Mouse (Mus musculus): ENCODE data around the gene Neurl1a. TPM values are rescaled to one million over a fixed set of nuclear protein-coding genes. Genes with fewer than 3 reads are reported as not detected.
A peak's percentile ranks its signal among the peaks of the same experiment; 100 is the strongest.

Gene Neurl1a
- polyA plus RNA-seq, 1 experiment from 2014 or later: 6.1 TPM

DNA sequence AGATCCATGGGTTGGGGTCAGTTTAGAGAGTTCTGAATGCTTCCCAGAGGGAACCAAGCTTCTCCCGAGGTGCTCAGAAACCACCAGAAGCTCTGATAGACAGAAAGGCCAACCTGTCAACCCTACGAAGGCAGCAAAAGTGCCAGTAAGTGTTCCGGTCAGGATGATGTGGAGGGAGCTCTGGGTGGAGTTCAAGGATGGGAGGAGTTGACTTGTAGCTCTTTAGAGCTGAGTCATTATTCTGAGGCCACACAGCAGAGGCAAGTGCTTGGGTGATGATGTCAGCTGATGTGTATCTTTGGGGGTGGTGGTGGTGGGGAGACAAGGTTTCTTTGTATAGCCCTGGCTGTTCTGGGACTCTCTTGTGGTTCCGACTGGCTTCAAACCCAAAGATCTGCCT, 41.0 kb downstream of the Neurl1a start:
- Histone ChIP-seq H3K4me1 (peaks cover 5% of the 10 kb centered on the region; the same call in 1 of the 2 replicates), H3K27ac (no peak overlapping the region), H3K36me3 (no peaks in the 10 kb centered on the region), H3K4me2 (no peak overlapping the region), H3K27me3 (no peaks in the 10 kb centered on the region), H3K9me3 (no peaks in the 10 kb centered on the region), H3K9ac (no peak overlapping the region), H3K4me3 (no peak overlapping the region)
- ATAC-seq (ENCODE audit: borderline replicate concordance, extremely low read depth, low FRiP score, low TSS enrichment): no peak
- 54% methylated on average over 4 of the region's 4 CpGs for WGBS

DNA sequence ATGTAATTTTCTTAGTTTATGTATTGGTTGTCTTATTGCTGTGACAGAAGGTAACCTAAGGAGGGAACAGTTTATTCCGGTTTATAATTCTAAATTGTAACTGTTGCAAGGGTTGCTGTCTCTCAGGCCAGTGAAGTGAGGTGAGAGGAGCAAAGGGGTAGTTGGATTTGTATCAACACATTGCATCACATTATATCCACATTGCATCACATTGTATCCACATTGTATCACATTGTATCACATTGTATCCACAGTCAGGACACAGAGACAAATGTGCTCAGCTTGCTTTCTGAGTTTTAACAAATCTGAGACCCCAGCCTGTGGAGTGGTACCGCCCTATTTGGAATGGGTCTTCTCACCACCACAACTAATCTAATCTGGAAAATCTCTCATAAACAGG, 41.6 kb downstream of the Neurl1a start:
- H3K36me3 ChIP-seq: no peaks in the 10 kb centered on the region
- H3K27me3 ChIP-seq: no peaks in the 10 kb centered on the region
- no peak overlapping the region for H3K4me2 ChIP-seq
- H3K9me3 ChIP-seq: no peaks in the 10 kb centered on the region
- no peak overlapping the region for H3K9ac ChIP-seq
- no peak overlapping the region for H3K4me3 ChIP-seq
- WGBS: 88% methylated on average over 2 of the region's 2 CpGs
- peaks cover 5% of the 10 kb centered on the region; the same call in 1 of the 2 replicates for H3K4me1 ChIP-seq
- ATAC-seq (ENCODE audit: borderline replicate concordance, extremely low read depth, low FRiP score, low TSS enrichment): no peak
- H3K27ac ChIP-seq: no peak overlapping the region

DNA sequence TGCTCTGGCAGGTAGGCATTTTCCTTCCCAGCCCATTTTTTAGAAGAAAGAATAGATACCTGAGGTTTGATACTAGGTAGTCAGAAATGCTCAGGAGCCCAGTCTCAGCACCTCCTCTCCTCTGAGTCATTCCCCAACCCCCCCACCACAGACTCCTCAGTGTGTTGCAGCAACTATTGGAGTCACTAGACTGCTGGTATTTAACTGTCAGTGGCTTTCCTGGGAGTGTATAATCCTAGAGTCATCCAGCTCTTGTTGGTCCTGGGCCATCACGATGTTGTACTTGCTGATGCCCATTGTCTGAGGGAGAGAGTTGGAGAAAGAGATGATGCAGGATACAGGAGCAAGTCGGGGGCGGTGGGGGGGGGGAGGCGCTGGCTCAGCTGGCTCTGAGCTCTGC, 42.4 kb downstream of the Neurl1a start:
- Histone ChIP-seq H3K9ac (no peak overlapping the region), H3K27me3 (no peaks in the 10 kb centered on the region), H3K36me3 (no peaks in the 10 kb centered on the region), H3K9me3 (no peaks in the 10 kb centered on the region), H3K27ac (no peak overlapping the region), H3K4me2 (no peak overlapping the region), H3K4me1 (peaks cover 5% of the 10 kb centered on the region; the same call in 1 of the 2 replicates), H3K4me3 (no peak overlapping the region)
- ATAC-seq (ENCODE audit: borderline replicate concordance, extremely low read depth, low FRiP score, low TSS enrichment): no peak
- WGBS: 71% methylated on average over 4 of the region's 4 CpGs

DNA sequence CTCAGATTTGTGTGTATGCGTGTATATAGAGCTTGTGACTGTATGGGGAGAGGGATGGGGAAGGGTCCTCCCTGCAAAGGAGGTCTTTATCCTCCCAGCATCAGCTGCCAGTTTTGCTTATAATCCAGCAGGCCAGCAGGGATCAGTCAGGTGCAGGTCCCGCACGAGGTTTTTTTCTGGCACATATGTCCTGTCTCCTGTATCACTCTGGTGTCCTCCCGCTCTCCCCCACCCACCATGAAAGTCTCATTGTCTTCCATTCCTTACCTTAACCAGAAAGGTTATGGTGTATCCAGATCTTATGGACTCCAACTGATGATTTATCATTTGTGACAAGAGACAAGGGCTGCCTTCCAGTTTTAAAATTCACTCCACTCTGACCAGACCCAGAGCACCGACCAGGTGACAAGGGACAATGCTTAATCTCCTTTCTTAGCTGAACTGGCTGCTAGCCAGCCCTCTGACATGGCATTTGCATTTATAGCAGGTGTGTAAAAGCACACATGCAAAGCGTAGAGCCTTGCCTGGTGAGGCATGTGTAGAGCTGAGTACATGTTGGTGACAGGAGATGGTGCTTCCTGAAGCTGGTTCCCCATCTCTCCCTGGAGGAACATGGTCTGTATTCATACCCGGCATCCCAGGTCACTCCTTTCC, 43.0 kb downstream of the Neurl1a start:
- Histone ChIP-seq H3K4me3 (no peak overlapping the region), H3K36me3 (no peaks in the 10 kb centered on the region), H3K9ac (no peak overlapping the region), H3K4me1 (peaks cover 5% of the 10 kb centered on the region; the same call in 1 of the 2 replicates), H3K27ac (no peak overlapping the region), H3K27me3 (no peaks in the 10 kb centered on the region), H3K4me2 (no peak overlapping the region), H3K9me3 (no peaks in the 10 kb centered on the region)
- 68% methylated on average over 7 of the region's 7 CpGs for WGBS
- ATAC-seq (ENCODE audit: borderline replicate concordance, extremely low read depth, low FRiP score, low TSS enrichment): no peak

DNA sequence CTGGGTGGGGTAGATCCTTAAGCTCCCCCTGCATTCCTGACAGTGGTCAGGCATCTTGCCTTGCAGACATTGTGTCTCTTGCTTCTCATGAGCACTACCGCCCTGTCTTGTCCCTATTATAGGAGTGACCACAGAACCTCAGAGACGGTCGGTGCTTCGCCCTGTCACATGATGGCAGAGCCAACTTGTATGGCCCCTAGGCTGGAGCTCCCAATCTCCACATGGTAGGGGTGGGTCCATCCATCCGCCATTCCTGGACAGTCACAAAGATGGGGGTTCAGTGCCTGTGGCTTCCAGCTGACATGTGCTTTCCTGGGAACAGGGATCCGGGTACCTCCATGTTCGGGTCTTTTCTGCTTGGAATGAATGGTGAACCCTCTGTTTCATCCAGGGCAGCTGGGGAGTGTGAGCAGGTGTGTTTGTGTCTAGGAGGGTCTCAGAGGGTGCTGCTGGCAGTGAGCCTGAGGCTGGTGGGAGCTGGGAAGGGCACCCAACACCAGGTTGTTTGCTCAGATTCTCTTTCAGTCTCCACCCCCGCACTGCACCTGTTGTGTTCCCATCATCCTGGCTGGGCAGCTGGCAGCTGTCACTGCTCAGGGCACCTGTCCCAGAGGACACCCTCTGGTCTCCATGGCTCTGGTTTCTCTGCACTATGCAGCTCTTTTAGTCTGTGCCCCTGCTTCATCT, 43.7 kb downstream of the Neurl1a start:
- 84% methylated on average over 8 of the region's 8 CpGs for WGBS

DNA sequence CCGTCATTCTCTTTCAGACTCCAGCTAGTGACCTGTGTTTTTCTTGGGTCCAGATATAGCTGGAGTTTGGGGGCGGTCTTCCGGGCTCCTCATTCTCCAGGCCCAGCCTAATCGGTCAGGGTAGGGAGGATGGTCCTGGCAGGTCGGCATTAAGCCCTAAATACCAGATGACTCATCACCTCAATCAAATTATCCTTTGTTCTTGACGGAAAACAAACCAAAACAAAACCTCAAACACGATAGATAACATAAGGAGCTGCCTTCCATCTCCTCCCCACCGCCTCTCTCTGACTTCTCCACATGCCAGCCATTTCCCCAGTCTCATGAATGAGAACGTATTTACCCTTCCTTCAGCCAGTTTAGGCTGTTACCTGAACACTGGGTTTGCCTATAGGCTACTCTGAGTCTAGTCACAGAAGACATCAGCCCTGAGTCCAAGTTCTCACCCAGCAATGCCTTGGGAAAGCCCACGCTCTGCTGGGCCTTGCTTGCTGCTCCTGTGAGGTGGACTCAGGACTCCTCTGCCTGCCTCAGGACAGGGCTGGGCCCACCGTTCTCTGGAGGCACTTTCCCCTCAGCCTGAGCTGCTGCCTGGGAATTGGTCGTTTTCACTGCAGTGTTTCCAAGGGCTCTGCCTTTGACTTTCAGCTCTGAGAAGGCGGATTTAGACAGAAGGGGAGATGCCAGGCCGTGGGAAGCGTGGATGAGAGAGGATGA, 44.4 kb downstream of the Neurl1a start:
- ATAC-seq (ENCODE audit: borderline replicate concordance, extremely low read depth, low FRiP score, low TSS enrichment): no peak
- Histone ChIP-seq H3K4me1 (peaks cover 5% of the 10 kb centered on the region; the same call in 1 of the 2 replicates), H3K27ac (no peak overlapping the region)

More for the DNA sequence above, 43.7 kb downstream of the Neurl1a start:
- Histone ChIP-seq H3K27ac (no peak overlapping the region), H3K9ac (no peak overlapping the region), H3K4me3 (no peak overlapping the region), H3K4me2 (no peak overlapping the region), H3K36me3 (no peaks in the 10 kb centered on the region), H3K4me1 (peaks cover 5% of the 10 kb centered on the region; the same call in 1 of the 2 replicates), H3K27me3 (no peaks in the 10 kb centered on the region), H3K9me3 (no peaks in the 10 kb centered on the region)
- no peak for ATAC-seq (ENCODE audit: borderline replicate concordance, extremely low read depth, low FRiP score, low TSS enrichment)

DNA sequence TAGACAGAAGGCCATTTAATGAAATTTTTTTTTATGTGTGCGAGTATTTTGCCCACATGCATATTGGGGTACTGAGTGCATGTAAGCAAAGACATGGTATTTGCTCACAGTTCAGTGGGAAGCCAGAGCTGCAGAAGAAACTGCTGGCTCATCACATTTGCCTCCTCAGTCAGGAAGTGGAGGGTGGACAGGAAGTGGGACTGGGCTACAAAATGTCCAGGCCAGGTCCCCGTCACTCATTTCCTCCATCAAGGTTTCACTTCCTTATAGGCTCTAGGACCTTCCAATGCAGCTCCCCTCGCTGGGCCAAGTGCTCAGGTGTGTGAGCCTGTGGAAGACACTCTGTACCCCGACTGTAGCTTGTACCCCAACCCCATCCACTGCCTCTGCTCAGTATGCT, 46.1 kb downstream of the Neurl1a start:
- 71% methylated on average over 4 of the region's 4 CpGs for WGBS
- peaks cover 16% of the 10 kb centered on the region for H3K4me1 ChIP-seq
- H3K36me3 ChIP-seq: no peaks in the 10 kb centered on the region
- H3K27ac ChIP-seq: no peak overlapping the region
- no peaks in the 10 kb centered on the region for H3K9me3 ChIP-seq
- H3K4me3 ChIP-seq: no peak overlapping the region
- no peaks in the 10 kb centered on the region for H3K27me3 ChIP-seq
- no peak overlapping the region for H3K4me2 ChIP-seq
- no peak overlapping the region for H3K9ac ChIP-seq
- ATAC-seq (ENCODE audit: borderline replicate concordance, extremely low read depth, low FRiP score, low TSS enrichment): no peak

More for the DNA sequence above, 44.4 kb downstream of the Neurl1a start:
- no peak overlapping the region for H3K4me3 ChIP-seq
- 47% methylated on average over 15 of the region's 15 CpGs for WGBS
- H3K4me2 ChIP-seq: no peak overlapping the region
- no peak overlapping the region for H3K9ac ChIP-seq
- H3K36me3 ChIP-seq: no peaks in the 10 kb centered on the region
- H3K27me3 ChIP-seq: no peaks in the 10 kb centered on the region
- H3K9me3 ChIP-seq: no peaks in the 10 kb centered on the region

DNA sequence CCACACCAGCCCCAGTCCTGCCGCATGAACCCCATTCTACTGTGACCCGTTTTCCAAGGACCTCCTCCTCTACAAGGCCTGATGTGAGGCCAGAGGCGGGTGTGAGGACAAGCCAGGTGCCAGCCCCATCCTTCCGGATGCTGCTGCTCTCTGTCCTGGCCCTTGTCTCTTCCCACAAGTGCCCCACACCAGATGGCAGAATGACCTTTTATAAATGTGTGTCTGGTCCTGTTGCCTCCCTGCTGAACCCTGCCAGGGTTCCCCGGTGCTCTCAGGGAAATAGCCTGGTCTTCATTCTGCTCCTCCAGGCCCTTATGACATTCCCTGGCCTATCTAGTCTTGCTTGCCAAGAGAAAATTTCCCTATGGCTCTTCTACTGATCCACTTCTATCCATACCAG, 47.2 kb downstream of the Neurl1a start:
- Histone ChIP-seq H3K36me3 (no peaks in the 10 kb centered on the region), H3K27ac (no peak overlapping the region), H3K9me3 (no peaks in the 10 kb centered on the region), H3K4me3 (no peak overlapping the region), H3K4me1 (peaks cover 16% of the 10 kb centered on the region), H3K27me3 (no peaks in the 10 kb centered on the region), H3K4me2 (no peak overlapping the region), H3K9ac (no peak overlapping the region)
- ATAC-seq (ENCODE audit: borderline replicate concordance, extremely low read depth, low FRiP score, low TSS enrichment): no peak
- WGBS: 76% methylated on average over 5 of the region's 5 CpGs

DNA sequence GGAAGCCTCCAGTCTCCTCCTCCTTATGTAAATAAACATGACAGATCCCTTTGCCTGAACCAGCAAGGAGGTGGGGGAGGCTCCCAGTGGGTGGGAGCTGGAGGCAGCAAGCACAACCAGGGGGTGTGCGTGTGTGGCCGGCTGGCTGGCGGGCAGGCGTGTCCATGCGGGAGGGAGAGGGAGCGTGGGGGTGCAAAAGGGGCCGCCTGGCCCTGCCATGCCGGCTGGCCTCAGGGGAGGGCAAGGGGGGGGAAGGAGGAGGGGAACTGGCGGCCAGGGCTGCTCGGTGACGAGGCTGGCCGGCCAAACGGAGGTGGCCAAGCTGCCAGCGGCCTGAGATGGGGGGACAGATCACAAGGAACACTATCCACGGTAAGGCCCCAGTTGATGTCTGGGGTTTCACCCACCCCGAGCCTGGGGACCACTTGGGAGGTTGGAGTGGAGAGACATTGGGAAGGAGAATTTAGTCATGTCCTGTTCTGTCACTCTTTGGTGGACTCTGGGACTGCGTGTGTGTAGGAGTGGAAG, 50.2 kb downstream of the Neurl1a start:
- H3K4me3 ChIP-seq: peak overlapping the region; percentile 34
- H3K9me3 ChIP-seq: no peaks in the 10 kb centered on the region
- H3K4me2 ChIP-seq: peak overlapping the region; percentile 71
- peak overlapping the region; percentile 34 for H3K9ac ChIP-seq
- peak overlapping the region; percentile 46 for H3K27ac ChIP-seq
- H3K27me3 ChIP-seq: no peaks in the 10 kb centered on the region
- H3K4me1 ChIP-seq: peaks cover 12% of the 10 kb centered on the region; the same call in 1 of the 2 replicates
- H3K36me3 ChIP-seq: no peaks in the 10 kb centered on the region
- peak; percentile 88 for ATAC-seq (ENCODE audit: borderline replicate concordance, extremely low read depth, low FRiP score, low TSS enrichment)
- WGBS: 2% methylated on average over 17 of the region's 17 CpGs

DNA sequence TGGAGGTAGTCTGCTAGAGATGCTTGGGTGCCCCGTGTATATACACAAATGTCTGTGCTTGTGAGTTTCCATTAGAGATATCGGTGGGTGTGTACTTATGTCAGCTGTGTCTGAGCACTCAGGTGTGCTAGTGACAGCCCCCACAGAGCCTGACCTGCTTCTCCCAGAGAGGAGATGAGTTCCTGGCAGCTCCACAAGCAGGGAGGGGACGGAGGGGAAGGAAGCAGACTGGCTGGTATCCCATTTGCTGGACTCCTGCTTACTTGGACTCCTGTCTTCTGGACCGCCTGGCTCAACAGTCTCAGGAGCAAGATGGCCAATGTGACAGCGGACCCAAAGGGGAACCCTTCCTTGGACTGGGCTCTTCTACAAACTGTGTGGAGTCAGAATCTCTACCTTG, 50.8 kb downstream of the Neurl1a start:
- Histone ChIP-seq H3K27me3 (no peaks in the 10 kb centered on the region), H3K9ac (no peak overlapping the region), H3K9me3 (no peaks in the 10 kb centered on the region), H3K36me3 (no peaks in the 10 kb centered on the region), H3K27ac (no peak overlapping the region), H3K4me1 (peaks cover 12% of the 10 kb centered on the region; the same call in 1 of the 2 replicates), H3K4me2 (peak overlapping the region; percentile 71), H3K4me3 (peak overlapping the region; percentile 34; the same call in 1 of the 2 replicates)
- 54% methylated on average over 5 of the region's 5 CpGs for WGBS
- ATAC-seq (ENCODE audit: borderline replicate concordance, extremely low read depth, low FRiP score, low TSS enrichment): no peak

DNA sequence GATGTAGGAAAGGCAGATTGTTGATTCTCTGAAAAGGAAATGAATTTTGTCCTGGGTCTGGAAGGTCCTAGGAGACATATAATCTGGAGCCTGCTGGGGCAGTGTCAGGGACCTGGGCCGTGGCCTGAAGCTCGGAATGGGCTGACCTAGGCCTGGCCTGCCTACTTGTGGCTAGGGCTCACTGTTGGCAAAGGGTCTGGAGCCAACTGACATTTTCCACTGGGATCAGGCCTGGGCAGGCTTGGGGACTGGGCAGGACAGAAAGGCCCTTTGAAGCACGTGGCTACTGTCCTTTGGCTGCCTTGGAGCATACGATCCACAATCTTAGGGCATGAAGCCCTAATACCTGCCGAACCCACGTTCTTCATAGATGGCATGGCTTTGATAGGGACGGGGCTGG, 51.5 kb downstream of the Neurl1a start:
- Histone ChIP-seq H3K9me3 (no peaks in the 10 kb centered on the region), H3K4me1 (peaks cover 12% of the 10 kb centered on the region; the same call in 1 of the 2 replicates), H3K9ac (no peak overlapping the region), H3K27ac (no peak overlapping the region), H3K27me3 (no peaks in the 10 kb centered on the region), H3K36me3 (no peaks in the 10 kb centered on the region), H3K4me2 (no peak overlapping the region), H3K4me3 (no peak overlapping the region)
- 86% methylated on average over 7 of the region's 7 CpGs for WGBS
- no peak for ATAC-seq (ENCODE audit: borderline replicate concordance, extremely low read depth, low FRiP score, low TSS enrichment)

Data from lung, embryonic 15.5 days (tissue).